Mouse (Mus musculus) heart, embryonic 10.5 days (tissue): ENCODE measurements around the gene Cltb. TPM values are rescaled to one million over a fixed set of nuclear protein-coding genes. Genes with fewer than 3 reads are reported as not detected.
A peak's percentile ranks its signal among the peaks of the same experiment; 100 is the strongest.
"Not testable (repeated sequence)": the region's sequence is repeated elsewhere in the genome, so short reads cannot be mapped to it uniquely, and the experiment has no call there.

Experiments used
- DNase-seq: peaks from one replicate; pipeline ENCODE4 v3.0.0-alpha.2; 2017; ENCODE audit warnings: low spot score
- H3K27ac ChIP-seq: fragments of 300-500 bp; sonication (generic); 2 replicates; pipeline ENCODE4 v1.5.1; 2016; ENCODE audit warnings: mild to moderate bottlenecking
- H3K27me3 ChIP-seq: fragments of 300-500 bp; sonication (generic); 2 replicates; pipeline ENCODE4 v1.6.1; 2016; ENCODE audit warnings: mild to moderate bottlenecking; ENCODE audit not compliant: poor library complexity, insufficient read depth, severe bottlenecking
- H3K36me3 ChIP-seq: fragments of 300-500 bp; sonication (generic); 2 replicates; pipeline ENCODE4 v1.6.1; 2016; ENCODE audit warnings: mild to moderate bottlenecking, moderate library complexity
- H3K4me1 ChIP-seq: fragments of 300-500 bp; sonication (generic); 2 replicates; pipeline ENCODE4 v1.6.1; 2016; ENCODE audit warnings: mild to moderate bottlenecking
- H3K4me3 ChIP-seq: fragments of 300-500 bp; sonication (generic); 2 replicates; pipeline ENCODE4 v1.5.1; 2016; ENCODE audit warnings: mild to moderate bottlenecking, moderate library complexity
- H3K9me3 ChIP-seq: fragments of 300-500 bp; sonication (generic); 2 replicates; pipeline ENCODE4 v1.6.1; 2016; ENCODE audit warnings: mild to moderate bottlenecking, moderate library complexity
- WGBS: fragments of 180-500 bp; shearing (Covaris S2); methylation state at CpG from one replicate; pipeline ENCODE4 v1.1.7; 2016; 5-methylcytosine and 5-hydroxymethylcytosine counted together
- polyA plus RNA-seq: library from polyadenylated mRNA; unstranded; fragments of >200 nt; fragmentation: Nextera tagmentation; extraction: Ambion mirVana; gene quantifications from 2 replicates; pipeline ENCODE4 v1.2.1, GENCODE M21; 2016

Cltb gene
- polyA plus RNA-seq = 32.1 and 36.5 TPM in 2 replicates

GRCm38 (mm10) chr13:54610972-54611754, at the start of gene Cltb:
Gene Cltb (minus strand): TSS chr13:54611344.
- peak; percentile 86 for DNase-seq
- H3K4me3 ChIP-seq = peak within 1 kb of the TSS; percentile 85
- H3K27ac ChIP-seq = peak within 1 kb of the TSS; percentile 87
- no peaks in the 10 kb centered on the region for H3K9me3 ChIP-seq
- 2% methylated on average over 49 of the region's 66 CpGs for WGBS
- H3K4me1 ChIP-seq = peaks cover 25% of the 10 kb centered on the region
- H3K27me3 ChIP-seq = peaks cover 16% of the 10 kb centered on the region; the same call in 1 of the 2 replicates
- H3K36me3 ChIP-seq = no peaks in the 10 kb centered on the region

GRCm38 (mm10) chr13:54660877-54661276, 49.7 kb upstream of the Cltb start:
- H3K9me3 ChIP-seq = no peaks in the 10 kb centered on the region
- H3K36me3 ChIP-seq = peaks cover 89% of the 10 kb centered on the region
- no peak overlapping the region for H3K4me3 ChIP-seq
- H3K4me1 ChIP-seq = no peaks in the 10 kb centered on the region
- H3K27ac ChIP-seq = no peak overlapping the region
- 77% methylated on average over 5 of the region's 5 CpGs for WGBS
- DNase-seq = no peak
- H3K27me3 ChIP-seq = no peaks in the 10 kb centered on the region

- no peaks in the 10 kb centered on the region for H3K4me1 ChIP-seq
- no peak overlapping the region for H3K27ac ChIP-seq
- WGBS = 93% methylated on average over 3 of the region's 3 CpGs
- H3K36me3 ChIP-seq = peaks cover 99% of the 10 kb centered on the region
- DNase-seq = no peak
- H3K4me3 ChIP-seq = no peak overlapping the region
- H3K27me3 ChIP-seq = no peaks in the 10 kb centered on the region
- no peaks in the 10 kb centered on the region; the same call in 1 of the 2 replicates for H3K9me3 ChIP-seq
These were observed 39.3 kb upstream of the Cltb start for GRCm38 (mm10) chr13:54650461-54650860.

GRCm38 (mm10) chr13:54635011-54635410, 23.9 kb upstream of the Cltb start:
- Histone ChIP-seq H3K4me3 (no peak overlapping the region), H3K36me3 (peaks cover 53% of the 10 kb centered on the region), H3K4me1 (no peaks in the 10 kb centered on the region), H3K9me3 (no peaks in the 10 kb centered on the region), H3K27ac (no peak overlapping the region), H3K27me3 (no peaks in the 10 kb centered on the region)
- WGBS = 95% methylated on average over 3 of the region's 3 CpGs
- no peak for DNase-seq

GRCm38 (mm10) chr13:54632731-54633277, 21.7 kb upstream of the Cltb start:
- Histone ChIP-seq H3K9me3 (no peaks in the 10 kb centered on the region), H3K27ac (no peak overlapping the region), H3K4me1 (no peaks in the 10 kb centered on the region), H3K36me3 (peaks cover 34% of the 10 kb centered on the region), H3K4me3 (no peak overlapping the region), H3K27me3 (no peaks in the 10 kb centered on the region)
- WGBS = 62% methylated on average over 3 of the region's 3 CpGs
- DNase-seq = no peak

- H3K27me3 ChIP-seq = no peaks in the 10 kb centered on the region
- no peak for DNase-seq
- 89% methylated on average over 4 of the region's 4 CpGs for WGBS
- H3K27ac ChIP-seq = no peak overlapping the region
- H3K4me1 ChIP-seq = 0 out of 2 replicates have a peak, but pooled peaks cover under 1% of the 10 kb centered on the region
- H3K4me3 ChIP-seq = no peak overlapping the region
- H3K36me3 ChIP-seq = peaks cover 26% of the 10 kb centered on the region
- no peaks in the 10 kb centered on the region for H3K9me3 ChIP-seq
These were observed 18.0 kb upstream of the Cltb start for GRCm38 (mm10) chr13:54629128-54629527.

GRCm38 (mm10) chr13:54621960-54622521, 10.9 kb upstream of the Cltb start:
- DNase-seq = no peak
- Histone ChIP-seq H3K27me3 (no peaks in the 10 kb centered on the region), H3K27ac (peak overlapping the region; percentile 98), H3K36me3 (0 out of 2 replicates have a peak, but pooled peaks cover 10% of the 10 kb centered on the region), H3K4me3 (peak overlapping the region; percentile 86), H3K9me3 (no peaks in the 10 kb centered on the region), H3K4me1 (peaks cover 18% of the 10 kb centered on the region)
- WGBS = 1% methylated on average over 27 of the region's 27 CpGs

- Histone ChIP-seq H3K9me3 (no peaks in the 10 kb centered on the region), H3K36me3 (0 out of 2 replicates have a peak, but pooled peaks cover 9% of the 10 kb centered on the region), H3K4me3 (peak within 1 kb of the TSS; percentile 86), H3K4me1 (peaks cover 18% of the 10 kb centered on the region), H3K27ac (peak within 1 kb of the TSS; percentile 98), H3K27me3 (no peaks in the 10 kb centered on the region)
- peak; percentile 96 for DNase-seq
- 9% methylated on average over 44 of the region's 44 CpGs for WGBS
These were observed 10.2 kb upstream of the Cltb start, which contains the start of gene Faf2 for GRCm38 (mm10) chr13:54621155-54621932. Gene Faf2 (plus strand): TSS chr13:54621784.

GRCm38 (mm10) chr13:54616998-54617397, 5.9 kb upstream of the Cltb start:
- no peak overlapping the region for H3K4me3 ChIP-seq
- DNase-seq = no peak
- no peak overlapping the region for H3K27ac ChIP-seq
- no peaks in the 10 kb centered on the region for H3K9me3 ChIP-seq
- peaks cover 4% of the 10 kb centered on the region; the same call in 1 of the 2 replicates for H3K4me1 ChIP-seq
- WGBS = 65% methylated on average over 6 of the region's 6 CpGs
- no peaks in the 10 kb centered on the region for H3K36me3 ChIP-seq
- H3K27me3 ChIP-seq = no peaks in the 10 kb centered on the region

GRCm38 (mm10) chr13:54616307-54616706, 5.2 kb upstream of the Cltb start:
- Histone ChIP-seq H3K9me3 (no peaks in the 10 kb centered on the region), H3K36me3 (no peaks in the 10 kb centered on the region), H3K4me1 (peaks cover 7% of the 10 kb centered on the region; the same call in 1 of the 2 replicates), H3K27ac (no peak overlapping the region), H3K27me3 (no peaks in the 10 kb centered on the region), H3K4me3 (no peak overlapping the region)
- 67% methylated on average over 8 of the region's 8 CpGs for WGBS
- DNase-seq = no peak

- Histone ChIP-seq H3K27me3 (peaks cover 16% of the 10 kb centered on the region; the same call in 1 of the 2 replicates), H3K4me1 (peaks cover 25% of the 10 kb centered on the region)
- H3K9me3 ChIP-seq, DNase-seq, H3K36me3 ChIP-seq, H3K27ac ChIP-seq, H3K4me3 ChIP-seq: not testable (repeated sequence)
- 90% methylated on average over 8 of the region's 8 CpGs for WGBS
These were observed 2.0 kb upstream of the Cltb start for GRCm38 (mm10) chr13:54613141-54613540.

- WGBS = 9% methylated on average over 13 of the region's 13 CpGs
- no peaks in the 10 kb centered on the region for H3K36me3 ChIP-seq
- DNase-seq = no peak
- peaks cover 25% of the 10 kb centered on the region for H3K4me1 ChIP-seq
- peak overlapping the region; percentile 85 for H3K4me3 ChIP-seq
- H3K9me3 ChIP-seq = no peaks in the 10 kb centered on the region
- H3K27me3 ChIP-seq = peaks cover 16% of the 10 kb centered on the region; the same call in 1 of the 2 replicates
- H3K27ac ChIP-seq = peak overlapping the region; percentile 87
These were observed 552 bp downstream of the Cltb start for GRCm38 (mm10) chr13:54610613-54610971.
